Mouse (Mus musculus): ENCODE data around the gene Epn2. TPM values are rescaled to one million over a fixed set of nuclear protein-coding genes. Genes with fewer than 3 reads are reported as not detected.
"Not testable (repeated sequence)": the region's sequence is repeated elsewhere in the genome, so short reads cannot be mapped to it uniquely, and the experiment has no call there.

The Epn2 gene
- polyA plus RNA-seq, 1 experiment = 3.2 TPM

- Histone ChIP-seq H3K4me3 (ENCODE audit: insufficient read depth, low read length) (no peak overlapping the region), H3K27ac (ENCODE audit: insufficient read depth, low read depth, low read length) (no peak overlapping the region), H3K4me1 (ENCODE audit: control insufficient read depth, insufficient read depth, low read length) (no peaks in the 10 kb centered on the region)
- TF ChIP-seq CTCF (IDR thresholded peaks at IDR 0.05; ENCODE audit: low read depth, low read length) (no peak), POLR2A (IDR thresholded peaks at IDR 0.05; ENCODE audit: borderline replicate concordance, low read depth, low read length) (no peak)
Measured at GRCm38 (mm10) chr11:61593069-61593468, 13.6 kb upstream of the Epn2 start.

GRCm38 (mm10) chr11:61592061-61592460, 12.6 kb upstream of the Epn2 start:
- Histone ChIP-seq H3K4me1 (ENCODE audit: control insufficient read depth, insufficient read depth, low read length) (no peaks in the 10 kb centered on the region), H3K4me3 (ENCODE audit: insufficient read depth, low read length) (no peak overlapping the region), H3K27ac (ENCODE audit: insufficient read depth, low read depth, low read length) (no peak overlapping the region)
- TF ChIP-seq CTCF (IDR thresholded peaks at IDR 0.05; ENCODE audit: low read depth, low read length) (no peak), POLR2A (IDR thresholded peaks at IDR 0.05; ENCODE audit: borderline replicate concordance, low read depth, low read length) (no peak)

GRCm38 (mm10) chr11:61590516-61591213, 11.2 kb upstream of the Epn2 start:
- Histone ChIP-seq H3K27ac (ENCODE audit: insufficient read depth, low read depth, low read length) (no peak overlapping the region), H3K4me3 (ENCODE audit: insufficient read depth, low read length) (no peak overlapping the region), H3K4me1 (ENCODE audit: control insufficient read depth, insufficient read depth, low read length) (no peaks in the 10 kb centered on the region)
- TF ChIP-seq POLR2A (IDR thresholded peaks at IDR 0.05; ENCODE audit: borderline replicate concordance, low read depth, low read length) (no peak), CTCF (IDR thresholded peaks at IDR 0.05; ENCODE audit: low read depth, low read length) (no peak)

- no peak for TF ChIP-seq POLR2A (IDR thresholded peaks at IDR 0.05; ENCODE audit: borderline replicate concordance, low read depth, low read length)
- no peak for TF ChIP-seq CTCF (IDR thresholded peaks at IDR 0.05; ENCODE audit: low read depth, low read length)
- no peak overlapping the region for H3K27ac ChIP-seq (ENCODE audit: insufficient read depth, low read depth, low read length)
Measured at GRCm38 (mm10) chr11:61585421-61585820, 5.9 kb upstream of the Epn2 start.

GRCm38 (mm10) chr11:61584830-61585229, 5.3 kb upstream of the Epn2 start:
- no peak overlapping the region for H3K4me3 ChIP-seq (ENCODE audit: insufficient read depth, low read length)
- TF ChIP-seq POLR2A (IDR thresholded peaks at IDR 0.05; ENCODE audit: borderline replicate concordance, low read depth, low read length) (no peak), CTCF (IDR thresholded peaks at IDR 0.05; ENCODE audit: low read depth, low read length) (no peak)
- H3K4me1 ChIP-seq (ENCODE audit: control insufficient read depth, insufficient read depth, low read length) = no peaks in the 10 kb centered on the region
- no peak overlapping the region for H3K27ac ChIP-seq (ENCODE audit: insufficient read depth, low read depth, low read length)

More at GRCm38 (mm10) chr11:61585421-61585820, 5.9 kb upstream of the Epn2 start:
- no peak overlapping the region for H3K4me3 ChIP-seq (ENCODE audit: insufficient read depth, low read length)
- no peaks in the 10 kb centered on the region for H3K4me1 ChIP-seq (ENCODE audit: control insufficient read depth, insufficient read depth, low read length)

GRCm38 (mm10) chr11:61584096-61584495, 4.6 kb upstream of the Epn2 start:
- no peak overlapping the region for H3K4me3 ChIP-seq (ENCODE audit: insufficient read depth, low read length)
- H3K4me1 ChIP-seq (ENCODE audit: control insufficient read depth, insufficient read depth, low read length) = no peaks in the 10 kb centered on the region
- TF ChIP-seq POLR2A (IDR thresholded peaks at IDR 0.05; ENCODE audit: borderline replicate concordance, low read depth, low read length) (no peak), CTCF (IDR thresholded peaks at IDR 0.05; ENCODE audit: low read depth, low read length) (no peak)
- no peak overlapping the region for H3K27ac ChIP-seq (ENCODE audit: insufficient read depth, low read depth, low read length)

GRCm38 (mm10) chr11:61582808-61583207, 3.3 kb upstream of the Epn2 start:
- H3K4me3 ChIP-seq (ENCODE audit: insufficient read depth, low read length); H3K4me1 ChIP-seq (ENCODE audit: control insufficient read depth, insufficient read depth, low read length); H3K27ac ChIP-seq (ENCODE audit: insufficient read depth, low read depth, low read length): not testable (repeated sequence)

- TF ChIP-seq CTCF (IDR thresholded peaks at IDR 0.05; ENCODE audit: low read depth, low read length) (no peak), POLR2A (IDR thresholded peaks at IDR 0.05; ENCODE audit: borderline replicate concordance, low read depth, low read length) (no peak)
- Histone ChIP-seq H3K27ac (ENCODE audit: insufficient read depth, low read depth, low read length) (no peak overlapping the region), H3K4me3 (ENCODE audit: insufficient read depth, low read length) (no peak overlapping the region), H3K4me1 (ENCODE audit: control insufficient read depth, insufficient read depth, low read length) (peaks cover 8% of the 10 kb centered on the region)
Measured at GRCm38 (mm10) chr11:61579878-61580381, 443 bp upstream of the Epn2 start.

- H3K4me1 ChIP-seq (ENCODE audit: control insufficient read depth, insufficient read depth, low read length) = peaks cover 8% of the 10 kb centered on the region
- TF ChIP-seq POLR2A (IDR thresholded peaks at IDR 0.05; ENCODE audit: borderline replicate concordance, low read depth, low read length) (no peak), CTCF (IDR thresholded peaks at IDR 0.05; ENCODE audit: low read depth, low read length) (no peak)
- peak overlapping the region; percentile 63 for H3K4me3 ChIP-seq (ENCODE audit: insufficient read depth, low read length)
- no peak overlapping the region for H3K27ac ChIP-seq (ENCODE audit: insufficient read depth, low read depth, low read length)
Measured at GRCm38 (mm10) chr11:61578541-61578982, 925 bp downstream of the Epn2 start.

- Histone ChIP-seq H3K4me1 (ENCODE audit: control insufficient read depth, insufficient read depth, low read length) (peaks cover 8% of the 10 kb centered on the region), H3K4me3 (ENCODE audit: insufficient read depth, low read length) (no peak overlapping the region), H3K27ac (ENCODE audit: insufficient read depth, low read depth, low read length) (no peak overlapping the region)
- TF ChIP-seq CTCF (IDR thresholded peaks at IDR 0.05; ENCODE audit: low read depth, low read length) (no peak), POLR2A (IDR thresholded peaks at IDR 0.05; ENCODE audit: borderline replicate concordance, low read depth, low read length) (no peak)
Measured at GRCm38 (mm10) chr11:61577991-61578390, 1.5 kb downstream of the Epn2 start.

All from bone marrow macrophage, adult 2 months (primary cell).